Mouse (Mus musculus) cerebellum, postnatal 36 days (tissue): ENCODE data around the gene Eed.
"Not testable (repeated sequence)": the region's sequence is repeated elsewhere in the genome, so short reads cannot be mapped to it uniquely, and the experiment has no call there.

Experiments
- DNase-seq, 2 experiments: peaks; one replicate each; pipeline ENCODE4 v3.0.0; 2021 to 2022; ENCODE audit warnings: mixed read lengths in 2 of 2

Gene Eed

GRCm38 (mm10) chr7:89980485-89981422 lies at the start of gene Eed:
Eed (minus strand) TSS chr7:89980983.
- DNase-seq, result peak; percentile 95 to 96

GRCm38 (mm10) chr7:90029548-90030485 lies 49.0 kb upstream of the Eed start:
- peak; percentile 14 to 39 for DNase-seq

- peak; percentile 79 to 84 for DNase-seq
Measured at GRCm38 (mm10) chr7:90028888-90029547, 48.2 kb upstream of the Eed start.

- DNase-seq, result no peak
Measured at GRCm38 (mm10) chr7:90024975-90025374, 44.2 kb upstream of the Eed start.

- DNase-seq, result no peak
Measured at GRCm38 (mm10) chr7:90022974-90023707, 42.4 kb upstream of the Eed start.

- no peak for DNase-seq
Measured at GRCm38 (mm10) chr7:90020331-90020730, 39.5 kb upstream of the Eed start.

- DNase-seq, result no peak
Measured at GRCm38 (mm10) chr7:90019570-90019969, 38.8 kb upstream of the Eed start.

GRCm38 (mm10) chr7:90016930-90017588 lies 36.3 kb upstream of the Eed start:
- DNase-seq, result no peak

GRCm38 (mm10) chr7:90016459-90016858 lies 35.7 kb upstream of the Eed start:
- DNase-seq, result no peak

GRCm38 (mm10) chr7:90006667-90007653 lies 26.2 kb upstream of the Eed start:
- DNase-seq, result no peak

- no peak for DNase-seq
Measured at GRCm38 (mm10) chr7:90004781-90005180, 24.0 kb upstream of the Eed start.

- DNase-seq, result no peak
Measured at GRCm38 (mm10) chr7:90002375-90002774, 21.6 kb upstream of the Eed start.

GRCm38 (mm10) chr7:89999491-89999890 lies 18.7 kb upstream of the Eed start:
- DNase-seq, result no peak

- DNase-seq, result peak in 1 of 2 experiments; percentile 17
Measured at GRCm38 (mm10) chr7:89998624-89999006, 17.8 kb upstream of the Eed start.

GRCm38 (mm10) chr7:89998006-89998623 lies 17.3 kb upstream of the Eed start:
- DNase-seq, result peak; percentile 52 to 72

- DNase-seq, result not testable (repeated sequence)
Measured at GRCm38 (mm10) chr7:89997526-89997925, 16.7 kb upstream of the Eed start.

GRCm38 (mm10) chr7:89993091-89993490 lies 12.3 kb upstream of the Eed start:
- DNase-seq, result no peak

GRCm38 (mm10) chr7:89984421-89984820 lies 3.6 kb upstream of the Eed start:
- no peak for DNase-seq

GRCm38 (mm10) chr7:89983441-89983840 lies 2.7 kb upstream of the Eed start:
- peak; percentile 31 to 33 for DNase-seq

GRCm38 (mm10) chr7:89981557-89981956 lies 774 bp upstream of the Eed start:
- DNase-seq, result no peak
